Mouse (Mus musculus) embryo, embryonic 10 days (tissue): ENCODE measurements at regions not wholly inside any gene's neighbourhood (a gene's known extent, or its start where the extent isn't known, plus 50 kb on each side); places are given as distances from the start of the nearest gene placed in this dataset.

ENCODE experiments used
- DNase-seq: peaks from one replicate; pipeline ENCODE4 v3.0.0-alpha.2; 2015; ENCODE audit warnings: low spot score

DNA sequence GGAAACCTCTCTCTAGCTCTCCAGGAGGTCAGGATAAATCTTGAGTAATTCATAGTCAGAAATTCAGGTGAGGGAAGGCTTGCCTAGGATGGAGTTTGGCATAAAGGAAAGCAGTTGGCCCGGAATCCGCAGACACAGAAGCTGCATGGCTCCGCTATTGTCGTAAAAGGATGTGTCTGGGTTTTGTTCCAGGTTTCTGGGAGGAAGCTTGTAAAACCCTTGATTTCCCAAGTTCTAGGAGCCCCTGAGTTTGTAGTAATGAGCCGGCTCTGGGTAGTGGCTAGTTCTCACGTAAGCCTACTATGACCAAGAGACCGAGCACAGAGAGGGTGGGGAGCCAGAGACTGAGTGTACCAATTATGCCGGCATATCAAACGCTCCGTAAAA is 52.7 kb upstream of the Gm21915 start:
- peak; percentile 28 for DNase-seq

DNA sequence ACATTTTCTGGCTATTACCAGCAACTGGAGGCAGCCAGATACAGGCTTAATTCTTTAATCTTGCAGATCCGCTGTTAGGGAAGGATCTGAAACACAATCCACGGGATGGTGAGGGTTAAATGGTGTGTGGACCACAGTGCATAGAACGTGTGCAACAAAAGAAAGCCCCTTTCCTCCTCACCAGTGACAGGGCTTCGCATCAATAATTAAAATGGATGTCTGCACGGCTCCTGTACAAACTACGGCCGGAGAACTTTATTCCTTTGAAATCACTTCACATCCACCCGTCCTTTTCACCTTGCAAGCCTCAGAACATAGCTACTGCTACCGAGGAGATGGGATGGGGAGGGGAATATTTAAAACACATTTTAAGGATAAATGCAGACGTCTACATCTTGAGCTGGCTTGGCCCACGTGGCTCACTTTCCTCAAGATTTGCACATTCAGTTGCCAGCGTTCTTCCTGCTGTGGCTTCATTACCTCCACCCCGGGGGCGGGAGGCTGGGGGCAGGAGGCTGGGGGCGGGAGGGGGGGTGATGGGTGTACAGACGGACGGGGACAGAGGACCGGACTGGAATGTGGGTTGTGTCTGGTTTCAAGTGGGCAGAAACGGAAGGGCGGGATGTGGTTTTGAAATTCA is 53.3 kb upstream of the Gm21915 start:
- DNase-seq = peak; percentile 75

DNA sequence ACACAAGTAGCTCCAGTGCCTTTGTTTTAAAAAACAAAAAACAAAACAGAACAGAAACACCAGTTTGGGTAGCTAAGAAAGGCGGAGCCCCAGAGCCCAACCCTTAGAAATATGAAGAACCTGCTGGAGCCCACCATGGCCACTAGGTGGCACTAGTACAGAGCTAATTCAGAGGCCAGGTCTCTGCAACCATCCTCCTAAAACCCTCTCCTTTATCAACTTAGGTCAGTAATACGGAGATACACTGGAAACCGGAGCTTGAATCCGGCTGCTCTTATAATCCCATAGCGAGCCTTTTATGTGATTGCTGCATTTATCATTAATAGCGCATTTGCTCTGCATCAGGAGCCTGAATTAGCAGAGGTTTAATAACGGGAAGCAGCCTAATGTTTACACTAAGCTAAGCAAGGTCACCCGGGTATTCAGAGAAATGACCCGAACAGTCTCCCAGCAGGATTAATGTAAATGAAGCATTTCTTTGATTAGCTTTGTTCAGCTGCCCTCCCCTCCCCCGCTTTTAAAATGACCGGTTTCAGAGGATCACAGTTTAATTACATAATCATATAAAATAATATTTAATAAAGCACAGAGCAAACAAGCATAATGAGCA is 53.9 kb upstream of the Gm21915 start:
- peak; percentile 90 for DNase-seq

DNA sequence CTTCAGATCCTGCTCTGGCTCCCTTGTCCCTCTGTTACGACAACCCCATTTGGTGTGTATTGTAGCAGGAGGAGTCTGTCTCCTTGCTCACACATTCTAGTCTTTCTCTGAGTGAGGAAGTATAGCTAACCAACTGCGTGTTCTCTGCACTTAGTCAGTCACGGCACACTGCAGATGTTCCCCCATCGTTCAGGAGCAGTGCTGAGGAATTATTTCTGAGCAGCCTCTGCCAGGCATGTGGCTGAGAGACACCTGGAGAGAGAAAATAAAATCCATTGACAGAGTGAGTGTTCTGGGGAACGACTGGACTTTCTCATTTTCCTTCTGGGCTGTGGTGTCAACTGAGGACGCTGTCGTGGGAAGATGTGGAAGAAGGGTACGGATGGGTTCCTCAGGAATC is 54.5 kb upstream of the Gm21915 start:
- no peak for DNase-seq

DNA sequence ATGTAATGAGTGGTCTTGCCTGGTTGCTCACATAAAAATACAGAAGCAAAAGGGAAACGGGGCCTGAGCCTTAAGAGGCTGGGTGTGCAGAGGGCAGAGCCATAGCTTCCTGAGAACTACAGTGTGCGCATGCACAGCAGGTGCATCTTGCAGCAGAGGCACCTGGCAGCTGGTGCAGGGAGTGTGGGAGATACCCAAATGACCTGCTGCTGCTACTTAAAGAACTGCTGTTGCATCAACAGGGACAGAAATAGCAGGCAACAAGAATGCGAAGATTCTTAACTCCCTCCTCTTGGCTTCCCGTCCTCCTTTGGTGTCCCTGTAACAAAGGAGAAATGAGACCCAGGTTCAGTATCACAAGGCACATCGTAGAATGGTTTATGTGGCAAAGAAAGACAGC is 56.3 kb upstream of the Gm21915 start:
- DNase-seq = no peak

DNA sequence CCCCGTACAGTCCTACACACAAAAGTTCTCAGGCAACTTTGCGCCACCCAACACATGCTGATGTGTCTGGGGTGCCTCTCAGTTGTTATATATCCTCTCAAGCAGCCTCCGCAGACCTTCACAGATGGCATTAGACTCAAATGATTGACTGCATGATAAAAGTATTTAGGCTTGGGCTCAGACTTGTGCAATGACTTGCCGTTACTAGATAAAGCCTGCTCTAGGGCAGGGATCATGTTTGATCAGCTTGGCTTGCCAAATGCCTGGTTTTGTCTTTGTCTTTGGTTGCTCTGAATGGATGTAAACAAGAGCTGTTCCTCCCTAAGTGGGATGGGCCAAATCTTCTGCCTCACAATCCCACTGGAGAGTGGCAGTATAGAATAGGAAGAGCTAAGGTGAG is 57.2 kb upstream of the Gm21915 start:
- DNase-seq = no peak

DNA sequence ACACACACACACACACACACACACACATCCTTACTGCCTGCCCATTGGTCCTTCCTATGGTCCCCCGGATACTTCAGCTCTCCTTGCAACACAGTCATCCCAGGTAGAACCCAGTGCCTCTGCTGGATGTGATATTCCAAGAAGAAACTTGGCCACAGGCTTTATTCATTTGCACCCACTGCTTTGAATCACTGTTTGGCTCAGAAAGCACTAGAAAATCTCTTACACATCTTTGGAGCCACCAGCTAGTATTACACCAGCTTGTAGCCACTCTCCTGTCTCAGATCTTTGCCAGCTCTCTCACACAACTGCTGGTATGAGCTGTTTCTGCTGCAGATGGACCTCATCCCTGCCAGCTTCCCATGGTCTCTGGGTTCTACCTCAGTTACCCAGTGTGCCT is 57.7 kb upstream of the Gm21915 start:
- no peak for DNase-seq

DNA sequence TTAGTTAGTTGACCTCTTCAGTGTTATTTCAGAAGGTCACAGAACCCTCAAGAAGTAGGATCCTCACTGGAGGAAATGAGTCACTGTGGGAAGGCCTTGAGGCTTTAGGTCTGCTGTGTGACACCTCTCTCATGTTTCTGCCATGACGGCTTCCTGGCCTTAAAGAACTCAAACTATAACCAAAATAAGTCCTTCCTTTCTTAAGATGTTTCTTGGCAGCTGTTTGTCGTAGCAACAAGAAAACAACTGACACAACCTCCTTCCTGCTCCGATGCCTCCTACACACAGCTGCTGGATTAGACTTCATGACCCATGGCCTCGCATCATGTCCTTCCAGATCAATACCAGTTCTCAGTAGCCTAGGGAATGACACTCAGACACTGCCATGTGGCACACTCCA is 58.1 kb upstream of the Gm21915 start:
- DNase-seq = no peak

DNA sequence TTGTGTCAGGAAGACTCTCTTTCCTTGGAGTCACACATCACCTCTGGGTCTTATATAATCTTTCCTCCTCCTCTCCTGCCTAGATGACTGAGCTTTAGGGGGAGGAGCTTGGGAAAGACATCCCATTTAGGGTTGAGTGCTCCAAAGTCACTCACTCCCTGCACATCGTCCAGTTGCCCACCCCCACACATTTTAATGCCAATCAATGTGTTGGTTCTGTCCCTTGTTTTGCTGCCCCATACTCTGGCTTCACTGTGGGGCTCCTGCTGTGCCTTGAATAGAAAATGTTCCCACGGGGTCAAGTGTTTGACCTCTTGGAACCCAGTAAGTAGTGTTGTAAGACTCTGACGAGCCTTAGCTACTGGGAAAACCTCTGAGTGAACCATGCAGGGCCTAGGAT is 58.8 kb upstream of the Gm21915 start:
- no peak for DNase-seq

DNA sequence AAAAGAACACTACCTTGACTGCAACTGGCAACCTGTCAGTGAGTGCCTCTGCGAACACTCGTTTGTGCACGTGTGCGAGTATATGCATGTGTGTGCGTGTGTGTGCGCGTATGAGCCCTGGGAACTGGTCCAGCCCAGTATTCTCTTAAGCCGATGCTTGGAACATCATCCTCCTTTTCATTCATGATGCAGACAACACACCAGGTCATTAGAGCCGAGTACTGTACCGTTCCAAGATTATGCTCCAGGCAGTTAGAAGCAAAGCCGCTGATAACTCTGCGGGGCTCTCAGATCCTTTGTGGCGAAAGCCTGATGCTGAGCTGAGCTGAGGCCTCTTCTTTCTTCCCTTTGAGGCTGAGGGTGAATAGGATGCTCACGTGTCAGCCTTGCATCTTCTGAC is 61.8 kb upstream of the Gm21915 start:
- no peak for DNase-seq

DNA sequence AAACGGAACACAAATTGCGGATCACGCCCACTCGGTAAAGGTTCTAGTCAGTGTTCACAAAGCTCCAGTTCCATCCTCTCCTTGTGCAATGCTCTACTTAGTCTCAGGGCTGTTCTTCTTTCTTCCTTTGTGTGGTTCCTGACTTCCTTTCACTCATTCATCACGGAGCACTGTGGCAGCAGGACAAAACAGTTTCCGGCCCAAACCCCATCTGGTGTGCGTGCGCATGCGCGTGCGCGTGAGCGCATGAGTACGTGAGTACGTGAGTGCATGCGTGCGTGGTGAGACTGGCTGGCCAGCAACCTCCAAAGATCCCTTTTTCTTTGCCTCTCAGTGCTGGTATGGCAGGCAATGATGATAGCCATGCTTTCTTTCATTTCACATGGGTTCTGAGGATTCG is 62.5 kb upstream of the Gm21915 start:
- no peak for DNase-seq

DNA sequence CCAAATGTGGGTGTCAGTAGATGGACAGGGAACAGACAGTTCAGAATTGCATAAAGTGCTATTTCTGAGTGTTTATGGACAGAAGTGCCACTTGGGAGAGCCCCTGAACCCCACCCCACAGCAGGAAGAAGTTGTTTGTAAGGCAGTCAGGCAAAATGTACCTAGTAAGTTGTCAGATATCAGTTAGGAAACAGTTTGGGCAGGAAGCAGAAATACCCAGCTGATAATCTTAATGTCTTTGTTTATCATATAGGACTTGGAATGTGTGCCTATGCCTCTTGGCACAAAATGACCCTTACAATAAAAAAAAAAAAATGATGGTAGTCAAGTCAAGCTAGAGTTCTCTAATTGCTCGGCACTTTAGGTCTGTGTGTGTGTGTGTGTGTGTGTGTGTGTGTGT is 66.9 kb upstream of the Gm21915 start:
- DNase-seq = no peak

DNA sequence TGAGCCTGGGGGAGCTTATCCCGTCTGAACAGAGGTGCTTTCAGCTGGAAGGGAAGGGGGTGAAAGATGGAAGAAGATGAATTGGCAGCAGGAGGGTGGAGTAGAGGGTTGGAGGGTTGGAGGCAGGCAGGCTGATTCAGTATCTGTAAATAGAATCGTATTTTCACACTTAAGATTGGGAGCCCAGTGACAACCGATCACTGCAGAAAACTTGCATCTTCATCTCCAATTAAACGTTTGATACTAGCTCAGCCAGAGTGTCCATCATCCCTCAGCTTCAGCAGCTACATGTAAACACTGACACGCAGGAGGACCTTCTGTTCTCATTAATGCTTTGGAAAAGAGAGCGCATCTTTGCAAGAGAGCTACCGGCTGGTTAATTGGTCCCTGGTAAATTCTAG is 67.2 kb upstream of the Gramd1b start:
- DNase-seq = no peak

DNA sequence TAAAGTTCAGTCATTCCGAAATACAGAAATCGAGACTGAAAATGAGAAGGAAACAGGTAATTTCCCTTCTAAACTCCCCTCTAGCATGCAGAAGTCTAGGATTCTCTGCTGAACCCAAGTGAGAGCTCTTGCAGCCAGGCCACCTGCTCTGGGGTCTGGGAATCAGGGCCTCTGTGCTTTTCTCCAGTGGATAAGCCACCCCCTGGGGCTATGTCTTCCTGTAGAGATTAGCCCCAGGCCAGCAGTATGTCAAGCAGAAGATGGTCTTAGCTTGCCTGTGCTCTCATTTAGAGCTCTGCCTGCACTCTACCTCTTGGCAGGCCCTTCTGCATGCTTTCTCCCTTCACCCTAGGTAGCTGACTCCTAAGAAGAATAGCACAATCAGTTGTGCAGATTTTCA is 56.2 kb upstream of the Gramd1b start:
- DNase-seq = no peak

DNA sequence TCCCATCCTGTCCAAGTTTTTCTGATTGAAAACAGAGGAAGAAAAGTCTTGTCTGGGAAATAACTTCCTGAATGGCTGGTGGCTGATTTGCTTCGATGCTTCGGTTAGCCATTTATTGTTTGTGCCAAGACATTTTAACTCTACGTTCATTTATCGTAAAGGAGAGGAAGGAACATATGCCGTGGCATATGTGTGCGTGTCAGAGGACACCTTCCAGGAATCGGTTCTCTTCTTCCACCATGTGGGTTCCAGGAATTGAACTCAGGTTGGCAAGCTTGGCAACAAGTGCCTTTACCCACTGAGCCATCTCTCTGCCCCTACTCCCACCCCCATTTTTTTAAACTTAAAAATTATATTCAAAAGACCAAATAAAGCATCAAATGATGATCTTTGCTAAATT is 55.4 kb upstream of the Gramd1b start:
- no peak for DNase-seq

DNA sequence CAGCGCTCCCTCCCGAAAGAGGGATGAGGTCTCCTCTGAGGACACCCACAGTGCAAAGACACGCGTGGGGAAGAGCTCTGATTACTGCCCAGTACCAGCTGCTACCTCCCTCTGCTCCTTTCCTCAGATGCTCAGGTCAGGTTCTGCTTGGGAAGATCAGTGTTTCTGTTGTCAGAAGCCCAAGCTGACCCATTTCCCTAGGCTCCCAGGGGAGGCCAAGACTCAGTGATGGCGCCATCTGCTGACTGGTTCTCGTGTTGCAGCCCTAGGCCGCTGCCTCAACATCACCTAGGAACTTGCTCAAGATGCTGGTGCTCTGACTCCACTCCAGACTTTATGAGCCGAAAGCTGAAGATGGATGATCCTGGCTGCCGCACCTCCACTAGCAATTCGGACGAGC is 52.4 kb upstream of the Gramd1b start:
- DNase-seq = peak; percentile 86

DNA sequence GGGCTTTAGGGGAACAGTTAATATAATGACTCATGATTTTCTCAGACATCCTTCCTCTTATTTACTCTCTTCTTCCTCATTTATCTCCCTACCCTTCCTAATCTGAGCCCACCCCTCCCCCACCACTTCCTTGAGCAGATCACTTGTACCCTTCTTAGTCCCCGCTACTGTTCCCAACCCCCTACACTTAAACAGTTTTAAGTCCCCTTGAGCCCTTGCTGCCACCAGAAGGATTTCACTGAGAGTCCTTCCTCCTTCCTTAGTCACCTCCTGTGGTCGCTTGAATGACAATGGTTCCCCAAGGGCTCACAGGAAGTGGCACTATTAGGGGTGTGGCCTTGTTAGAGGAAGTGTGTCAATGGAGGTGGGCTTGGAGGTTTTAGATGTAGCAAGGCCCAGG is 50.7 kb upstream of the Gramd1b start:
- no peak for DNase-seq
